Mouse (Mus musculus): ENCODE measurements around the gene Timmdc1. TPM values are rescaled to one million over a fixed set of nuclear protein-coding genes. Genes with fewer than 3 reads are reported as not detected.
"Not testable (repeated sequence)": the region's sequence is repeated elsewhere in the genome, so short reads cannot be mapped to it uniquely, and the experiment has no call there.

The Timmdc1 gene
- polyA plus RNA-seq, 1 experiment from 2014 or later, result 29.6 TPM

GRCm38 (mm10) chr16:38481327-38481726 lies 41.1 kb downstream of the Timmdc1 start:
- H3K9ac ChIP-seq (ENCODE audit: low read length), result no peak overlapping the region
- H3K36me3 ChIP-seq (ENCODE audit: control insufficient read depth, insufficient read depth, low read length), result no peaks in the 10 kb centered on the region
- no peak overlapping the region for H3K4me2 ChIP-seq (ENCODE audit: low read depth)
- no peak overlapping the region for H3K27ac ChIP-seq (ENCODE audit: low read depth, low read length)
- DNase-seq (ENCODE audit: low spot score), result no peak
- ATAC-seq (ENCODE audit: insufficient read depth, low FRiP score, low TSS enrichment), result no peak
- H3K4me1 ChIP-seq (ENCODE audit: control insufficient read depth, insufficient read depth, low read length), result no peaks in the 10 kb centered on the region
- peaks cover 8% of the 10 kb centered on the region; the same call in 1 of the 2 replicates for H3K27me3 ChIP-seq (ENCODE audit: control insufficient read depth, insufficient read depth, low read length)
- no peaks in the 10 kb centered on the region for H3K9me3 ChIP-seq (ENCODE audit: control insufficient read depth, low read length)
- no peak overlapping the region for H3K4me3 ChIP-seq (ENCODE audit: low read depth, low read length)
- WGBS, result 81% methylated on average over 4 of the region's 4 CpGs

GRCm38 (mm10) chr16:38478296-38478695 lies 44.2 kb downstream of the Timmdc1 start:
- WGBS, result 94% methylated on average over 3 of the region's 3 CpGs
- DNase-seq (ENCODE audit: low spot score) (no peak), ATAC-seq (ENCODE audit: insufficient read depth, low FRiP score, low TSS enrichment) (no peak)
- no peaks in the 10 kb centered on the region for H3K4me1 ChIP-seq (ENCODE audit: control insufficient read depth, insufficient read depth, low read length)
- H3K36me3 ChIP-seq (ENCODE audit: control insufficient read depth, insufficient read depth, low read length), result no peaks in the 10 kb centered on the region
- no peak overlapping the region for H3K4me2 ChIP-seq (ENCODE audit: low read depth)
- H3K27ac ChIP-seq (ENCODE audit: low read depth, low read length), result no peak overlapping the region
- no peaks in the 10 kb centered on the region for H3K9me3 ChIP-seq (ENCODE audit: control insufficient read depth, low read length)
- no peak overlapping the region for H3K4me3 ChIP-seq (ENCODE audit: low read depth, low read length)
- H3K27me3 ChIP-seq (ENCODE audit: control insufficient read depth, insufficient read depth, low read length), result peaks cover 4% of the 10 kb centered on the region; the same call in 1 of the 2 replicates
- no peak overlapping the region for H3K9ac ChIP-seq (ENCODE audit: low read length)

DNA sequence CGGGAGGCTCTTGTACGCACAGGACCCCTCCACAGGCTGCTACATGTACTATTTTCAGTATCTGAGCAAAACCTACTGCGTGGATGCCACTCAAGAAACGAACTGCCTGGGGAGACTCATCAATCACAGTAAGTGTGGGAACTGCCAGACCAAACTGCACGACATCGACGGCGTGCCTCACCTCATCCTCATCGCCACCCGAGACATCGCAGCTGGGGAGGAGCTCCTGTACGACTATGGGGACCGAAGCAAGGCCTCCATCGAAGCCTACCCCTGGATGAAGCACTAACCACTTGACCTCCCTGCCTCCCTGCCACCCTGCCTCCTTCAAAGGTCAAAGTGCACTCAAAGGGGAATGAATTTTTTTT lies 45.2 kb downstream of the Timmdc1 start:
- not testable (repeated sequence) for ATAC-seq (ENCODE audit: insufficient read depth, low FRiP score, low TSS enrichment); H3K9me3 ChIP-seq (ENCODE audit: control insufficient read depth, low read length); DNase-seq (ENCODE audit: low spot score); H3K27me3 ChIP-seq (ENCODE audit: control insufficient read depth, insufficient read depth, low read length); H3K36me3 ChIP-seq (ENCODE audit: control insufficient read depth, insufficient read depth, low read length); H3K4me1 ChIP-seq (ENCODE audit: control insufficient read depth, insufficient read depth, low read length); H3K27ac ChIP-seq (ENCODE audit: low read depth, low read length)
- peak overlapping the region; percentile 44 for H3K4me2 ChIP-seq (ENCODE audit: low read depth)
- H3K4me3 ChIP-seq (ENCODE audit: low read depth, low read length), result peak overlapping the region; percentile 21; the same call in 1 of the 2 replicates
- 27% methylated on average over 14 of the region's 14 CpGs for WGBS
- peak overlapping the region; percentile 18 for H3K9ac ChIP-seq (ENCODE audit: low read length)

DNA sequence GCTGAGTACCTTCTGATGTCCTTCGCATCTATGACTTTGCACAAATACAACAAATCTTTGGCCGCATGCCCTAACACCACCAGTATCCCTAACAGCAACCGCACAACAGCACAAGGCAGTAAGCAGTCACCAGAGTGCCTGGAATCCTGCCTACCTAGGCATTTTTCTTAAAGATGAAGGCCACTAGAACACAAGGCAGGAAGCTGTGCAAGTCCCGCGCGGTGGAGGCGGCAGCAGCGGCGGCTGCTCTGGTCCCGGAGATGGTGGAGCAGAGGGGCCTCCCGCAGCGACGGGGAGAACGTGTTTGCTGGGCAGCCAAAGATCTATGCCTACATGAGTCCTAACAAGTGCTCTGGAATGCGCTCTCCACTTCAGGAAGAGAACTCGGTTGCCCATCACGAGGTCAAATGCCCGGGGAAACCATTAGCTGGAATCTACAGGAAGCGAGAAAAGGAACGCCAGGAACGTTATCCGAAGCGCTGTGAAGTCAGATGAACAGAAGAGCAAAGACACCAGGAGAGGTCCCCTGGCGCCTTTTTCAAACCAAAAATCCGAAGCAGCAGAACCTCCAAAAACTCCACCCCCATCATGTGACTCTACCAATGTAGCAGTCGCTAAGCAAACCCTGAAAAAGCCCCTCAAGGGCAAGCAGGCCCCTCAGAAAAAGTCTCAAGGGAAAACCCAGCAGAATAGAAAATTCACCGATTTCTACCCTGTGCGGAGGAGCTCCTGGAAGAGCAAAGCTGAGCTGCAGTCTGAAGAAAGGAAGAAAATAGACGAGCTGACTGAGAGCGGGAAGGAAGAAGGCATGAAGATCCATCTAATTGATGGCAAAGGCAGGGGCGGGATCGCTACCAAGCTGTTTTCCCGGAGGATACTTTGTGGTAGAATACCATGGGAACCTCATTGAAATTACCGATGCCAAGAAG lies 45.9 kb downstream of the Timmdc1 start:
- H3K4me2 ChIP-seq (ENCODE audit: low read depth), result peak overlapping the region; percentile 44
- peak; percentile 56 for DNase-seq (ENCODE audit: low spot score)
- H3K4me1 ChIP-seq (ENCODE audit: control insufficient read depth, insufficient read depth, low read length), result no peaks in the 10 kb centered on the region
- no peaks in the 10 kb centered on the region for H3K36me3 ChIP-seq (ENCODE audit: control insufficient read depth, insufficient read depth, low read length)
- no peak overlapping the region for H3K27ac ChIP-seq (ENCODE audit: low read depth, low read length)
- WGBS, result 8% methylated on average over 34 of the region's 34 CpGs
- H3K27me3 ChIP-seq (ENCODE audit: control insufficient read depth, insufficient read depth, low read length), result no peaks in the 10 kb centered on the region
- no peak for ATAC-seq (ENCODE audit: insufficient read depth, low FRiP score, low TSS enrichment)
- peak overlapping the region; percentile 18 for H3K9ac ChIP-seq (ENCODE audit: low read length)
- no peaks in the 10 kb centered on the region for H3K9me3 ChIP-seq (ENCODE audit: control insufficient read depth, low read length)
- peak overlapping the region; percentile 21 for H3K4me3 ChIP-seq (ENCODE audit: low read depth, low read length)

GRCm38 (mm10) chr16:38475681-38476311 lies 46.7 kb downstream of the Timmdc1 start:
- no peaks in the 10 kb centered on the region for H3K27me3 ChIP-seq (ENCODE audit: control insufficient read depth, insufficient read depth, low read length)
- 60% methylated on average over 4 of the region's 4 CpGs for WGBS

GRCm38 (mm10) chr16:38474677-38475286 lies 47.7 kb downstream of the Timmdc1 start:
- H3K27ac ChIP-seq (ENCODE audit: low read depth, low read length), result no peak overlapping the region
- H3K9ac ChIP-seq (ENCODE audit: low read length), result no peak overlapping the region
- no peaks in the 10 kb centered on the region for H3K9me3 ChIP-seq (ENCODE audit: control insufficient read depth, low read length)
- H3K4me3 ChIP-seq (ENCODE audit: low read depth, low read length), result no peak overlapping the region
- no peaks in the 10 kb centered on the region for H3K27me3 ChIP-seq (ENCODE audit: control insufficient read depth, insufficient read depth, low read length)
- H3K36me3 ChIP-seq (ENCODE audit: control insufficient read depth, insufficient read depth, low read length), result no peaks in the 10 kb centered on the region
- no peak for ATAC-seq (ENCODE audit: insufficient read depth, low FRiP score, low TSS enrichment)
- DNase-seq (ENCODE audit: low spot score), result no peak
- WGBS, result 94% methylated on average over 9 of the region's 9 CpGs
- no peak overlapping the region for H3K4me2 ChIP-seq (ENCODE audit: low read depth)
- no peaks in the 10 kb centered on the region for H3K4me1 ChIP-seq (ENCODE audit: control insufficient read depth, insufficient read depth, low read length)

More at GRCm38 (mm10) chr16:38475681-38476311, 46.7 kb downstream of the Timmdc1 start:
- H3K9me3 ChIP-seq (ENCODE audit: control insufficient read depth, low read length), result no peaks in the 10 kb centered on the region
- H3K27ac ChIP-seq (ENCODE audit: low read depth, low read length), result no peak overlapping the region
- H3K4me3 ChIP-seq (ENCODE audit: low read depth, low read length), result no peak overlapping the region; the same call in 1 of the 2 replicates
- ATAC-seq (ENCODE audit: insufficient read depth, low FRiP score, low TSS enrichment) (no peak), DNase-seq (ENCODE audit: low spot score) (no peak)
- H3K9ac ChIP-seq (ENCODE audit: low read length), result no peak overlapping the region
- H3K4me1 ChIP-seq (ENCODE audit: control insufficient read depth, insufficient read depth, low read length), result no peaks in the 10 kb centered on the region
- H3K4me2 ChIP-seq (ENCODE audit: low read depth), result peak overlapping the region; percentile 44; the same call in 1 of the 2 replicates
- no peaks in the 10 kb centered on the region for H3K36me3 ChIP-seq (ENCODE audit: control insufficient read depth, insufficient read depth, low read length)

GRCm38 (mm10) chr16:38473661-38474060 lies 48.8 kb downstream of the Timmdc1 start:
- no peaks in the 10 kb centered on the region for H3K9me3 ChIP-seq (ENCODE audit: control insufficient read depth, low read length)
- no peaks in the 10 kb centered on the region for H3K27me3 ChIP-seq (ENCODE audit: control insufficient read depth, insufficient read depth, low read length)
- H3K9ac ChIP-seq (ENCODE audit: low read length), result no peak overlapping the region
- 90% methylated on average over 5 of the region's 5 CpGs for WGBS
- H3K36me3 ChIP-seq (ENCODE audit: control insufficient read depth, insufficient read depth, low read length), result no peaks in the 10 kb centered on the region
- no peak overlapping the region for H3K27ac ChIP-seq (ENCODE audit: low read depth, low read length)
- H3K4me1 ChIP-seq (ENCODE audit: control insufficient read depth, insufficient read depth, low read length), result no peaks in the 10 kb centered on the region
- DNase-seq (ENCODE audit: low spot score), result no peak
- no peak overlapping the region for H3K4me3 ChIP-seq (ENCODE audit: low read depth, low read length)
- H3K4me2 ChIP-seq (ENCODE audit: low read depth), result no peak overlapping the region
- no peak for ATAC-seq (ENCODE audit: insufficient read depth, low FRiP score, low TSS enrichment)

DNA sequence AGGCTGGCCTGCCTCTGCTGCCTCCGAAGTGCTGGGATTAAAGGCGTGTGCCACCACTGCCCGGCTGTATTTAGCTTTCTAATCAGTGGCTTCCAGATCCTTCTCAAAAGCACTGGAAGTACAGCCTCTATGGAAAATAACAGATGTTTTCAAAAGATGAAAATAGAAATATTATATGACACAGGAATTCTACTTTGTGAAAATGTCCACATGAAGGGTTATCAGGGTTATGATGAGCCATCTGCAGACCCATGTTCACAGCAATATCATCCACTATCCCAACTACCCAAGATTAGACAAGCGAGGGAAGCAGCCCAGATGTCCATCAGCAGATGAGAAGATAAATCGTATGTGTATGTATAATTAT lies 50.0 kb downstream of the Timmdc1 start:
- Histone ChIP-seq H3K9ac (ENCODE audit: low read length) (no peak overlapping the region), H3K27ac (ENCODE audit: low read depth, low read length) (no peak overlapping the region), H3K4me2 (ENCODE audit: low read depth) (no peak overlapping the region), H3K4me3 (ENCODE audit: low read depth, low read length) (no peak overlapping the region), H3K9me3 (ENCODE audit: control insufficient read depth, low read length) (no peaks in the 10 kb centered on the region), H3K36me3 (ENCODE audit: control insufficient read depth, insufficient read depth, low read length) (no peaks in the 10 kb centered on the region), H3K27me3 (ENCODE audit: control insufficient read depth, insufficient read depth, low read length) (no peaks in the 10 kb centered on the region), H3K4me1 (ENCODE audit: control insufficient read depth, insufficient read depth, low read length) (no peaks in the 10 kb centered on the region)
- WGBS, result 94% methylated on average over 5 of the region's 5 CpGs
- no peak for ATAC-seq (ENCODE audit: insufficient read depth, low FRiP score, low TSS enrichment)
- DNase-seq (ENCODE audit: low spot score), result no peak

Data from neural tube, embryonic 11.5 days (tissue).